Mouse (Mus musculus) liver, postnatal 0 days (tissue): Measurements from ENCODE around the gene Pdik1l. TPM values are rescaled to one million over a fixed set of nuclear protein-coding genes. Genes with fewer than 3 reads are reported as not detected.

Experiments
- ATAC-seq: fragments of 200-750 bp; cut with Nextera tagmentation; 2 replicates; pipeline ENCODE4 v1.8.0; 2017; ENCODE audit warnings: mild to moderate bottlenecking, moderate library complexity
- DNase-seq: peaks from one replicate; pipeline ENCODE4 v3.0.0-alpha.2; 2016
- H3K27ac ChIP-seq: fragments of 300-500 bp; sonication (generic); 2 replicates; pipeline ENCODE4 v1.5.1; 2014; ENCODE audit warnings: antibody characterized with exemption, moderate library complexity, mild to moderate bottlenecking, low read depth
- H3K27me3 ChIP-seq: fragments of 300-500 bp; sonication (generic); 2 replicates; pipeline ENCODE4 v1.6.1; 2014; ENCODE audit warnings: low read length, control low read depth, mixed read lengths; ENCODE audit not compliant: insufficient read depth
- H3K36me3 ChIP-seq: fragments of 300-500 bp; sonication (generic); replicated peaks from 2 replicates; pipeline ENCODE4 v1.6.1; 2014; ENCODE audit warnings: mild to moderate bottlenecking, control low read depth, low read length, moderate library complexity, mixed read lengths; ENCODE audit not compliant: insufficient read depth
- H3K4me1 ChIP-seq: fragments of 300-500 bp; sonication (generic); 2 replicates; pipeline ENCODE4 v1.6.1; 2014; ENCODE audit warnings: antibody characterized with exemption, mild to moderate bottlenecking, control low read depth; ENCODE audit not compliant: insufficient read depth
- H3K4me2 ChIP-seq: fragments of 300-500 bp; sonication (generic); 2 replicates; pipeline ENCODE4 v1.6.1; 2014; ENCODE audit warnings: low read depth, mild to moderate bottlenecking, low read length, moderate library complexity, mixed read lengths
- H3K4me3 ChIP-seq: fragments of 300-500 bp; sonication (generic); 2 replicates; pipeline ENCODE4 v1.5.1; 2014; ENCODE audit warnings: low read depth, low read length
- H3K9ac ChIP-seq: fragments of 300-500 bp; sonication (generic); replicated peaks from 2 replicates; pipeline ENCODE4 v1.6.1; 2014; ENCODE audit warnings: mild to moderate bottlenecking, moderate library complexity
- H3K9me3 ChIP-seq: fragments of 300-500 bp; sonication (generic); 2 replicates; pipeline ENCODE4 v1.6.1; 2016; ENCODE audit warnings: mild to moderate bottlenecking, control low read depth, low read length, mixed read lengths
- CTCF ChIP-seq: sonication (generic); IDR thresholded peaks from 2 replicates; pipeline ENCODE4 v1.5.1; 2016; ENCODE audit warnings: antibody characterized with exemption, low read depth
- EP300 ChIP-seq: IDR thresholded peaks from 2 replicates; pipeline ENCODE4 v1.6.1; 2016; ENCODE audit warnings: antibody characterized with exemption, low read depth, mild to moderate bottlenecking
- WGBS: fragments of 180-500 bp; shearing (Covaris S2); extraction: QIAGEN DNeasy Blood & Tissue Kit; methylation state at CpG from one replicate; pipeline ENCODE4 v1.1.7; 2014; ENCODE audit not compliant: insufficient replicate concordance; 5-methylcytosine and 5-hydroxymethylcytosine counted together
- polyA plus RNA-seq: library from polyadenylated mRNA; unstranded; fragments of >200 nt; fragmentation: Nextera tagmentation; extraction: Ambion mirVana; gene quantifications from 2 replicates; pipeline ENCODE4 v1.2.1, GENCODE M21; 2015

Gene Pdik1l
- polyA plus RNA-seq, 1 experiment from 2014 or later = 7.2 TPM

- WGBS = 0% methylated on average over 34 of the region's 59 CpGs
- Histone ChIP-seq H3K36me3 (peaks cover 22% of the 10 kb centered on the region), H3K4me3 (peak overlapping the region; percentile 98), H3K27me3 (0 out of 2 replicates have a peak, but pooled peaks cover under 1% of the 10 kb centered on the region), H3K4me1 (peaks cover 25% of the 10 kb centered on the region), H3K9ac (peak overlapping the region; percentile 98), H3K27ac (peak overlapping the region; percentile 94), H3K4me2 (peak overlapping the region; percentile 97), H3K9me3 (no peaks in the 10 kb centered on the region)
- DNase-seq (peak; percentile 98), ATAC-seq (peak; percentile 92)
- TF ChIP-seq CTCF = peak; percentile 48
- no peak for TF ChIP-seq EP300
Measured at GRCm38 (mm10) chr4:134287168-134287564, 529 bp downstream of the Pdik1l start.

- Histone ChIP-seq H3K9me3 (no peaks in the 10 kb centered on the region), H3K4me1 (peaks cover 25% of the 10 kb centered on the region), H3K9ac (peak overlapping the region; percentile 98), H3K4me2 (peak overlapping the region; percentile 97), H3K27ac (peak overlapping the region; percentile 86), H3K4me3 (peak overlapping the region; percentile 98), H3K27me3 (no peaks in the 10 kb centered on the region), H3K36me3 (peaks cover 28% of the 10 kb centered on the region)
- TF ChIP-seq EP300 (no peak), CTCF (no peak)
- WGBS = under 1% methylated on average over 53 of the region's 59 CpGs
- ATAC-seq (peak; percentile 22), DNase-seq (peak; percentile 57)
Measured at GRCm38 (mm10) chr4:134286226-134287167, 1.2 kb downstream of the Pdik1l start.

- Histone ChIP-seq H3K27me3 (no peaks in the 10 kb centered on the region), H3K27ac (peak overlapping the region; percentile 39; the same call in 1 of the 2 replicates), H3K4me1 (peaks cover 25% of the 10 kb centered on the region), H3K4me3 (no peak overlapping the region), H3K9me3 (no peaks in the 10 kb centered on the region), H3K36me3 (peaks cover 37% of the 10 kb centered on the region), H3K4me2 (peak overlapping the region; percentile 97; the same call in 1 of the 2 replicates), H3K9ac (no peak overlapping the region)
- DNase-seq (peak; percentile 67), ATAC-seq (no peak)
- WGBS = 56% methylated on average over 2 of the region's 2 CpGs
- TF ChIP-seq EP300 (no peak), CTCF (no peak)
Measured at GRCm38 (mm10) chr4:134284942-134285341, 2.8 kb downstream of the Pdik1l start.

GRCm38 (mm10) chr4:134273417-134274345, 14.0 kb downstream of the Pdik1l start:
- Histone ChIP-seq H3K9ac (peak overlapping the region; percentile 40), H3K27ac (peak overlapping the region; percentile 87), H3K4me1 (peaks cover 14% of the 10 kb centered on the region), H3K9me3 (no peaks in the 10 kb centered on the region), H3K27me3 (no peaks in the 10 kb centered on the region), H3K4me2 (peak overlapping the region; percentile 70), H3K4me3 (peak overlapping the region; percentile 40), H3K36me3 (peaks cover 28% of the 10 kb centered on the region)
- TF ChIP-seq CTCF (no peak), EP300 (peak; percentile 90)
- WGBS = 4% methylated on average over 14 of the region's 14 CpGs
- peak; percentile 73 for DNase-seq
- ATAC-seq = peak; percentile 92

- DNase-seq (no peak), ATAC-seq (no peak)
- peak overlapping the region; percentile 87 for H3K27ac ChIP-seq
- TF ChIP-seq EP300 = no peak
- no peak for TF ChIP-seq CTCF
- H3K4me3 ChIP-seq = peak overlapping the region; percentile 40
- H3K4me1 ChIP-seq = peaks cover 14% of the 10 kb centered on the region
- peaks cover 21% of the 10 kb centered on the region for H3K36me3 ChIP-seq
- no peaks in the 10 kb centered on the region for H3K27me3 ChIP-seq
- H3K9me3 ChIP-seq = no peaks in the 10 kb centered on the region
- WGBS = 13% methylated on average over 13 of the region's 13 CpGs
- peak overlapping the region; percentile 70 for H3K4me2 ChIP-seq
- peak overlapping the region; percentile 48 for H3K9ac ChIP-seq
Measured at GRCm38 (mm10) chr4:134272731-134273416, 14.8 kb downstream of the Pdik1l start.
